Comparison of ENCODE assay signal across 8 mouse cellular contexts in genomic region chr10:21295759-21296621, GRCm38 (mm10). TPM values are rescaled to one million over a fixed set of nuclear protein-coding genes. Genes with fewer than 3 reads are reported as not detected.
DNase-seq lines count a peak whose midpoint lies in the region; ATAC-seq lines count a peak whose summit lies in the region.

Gene Hbs1l, plus strand, starts transcription at chr10:21295979.

- no peaks in the 10 kb centered on the region for H3K27me3 ChIP-seq in intestine, embryonic 14.5 days (replicated peaks; ENCODE audit: control insufficient read depth, insufficient read depth, low read length)

- H3K9me3 ChIP-seq in intestine, embryonic 14.5 days (ENCODE audit: control insufficient read depth, low read length), result no peaks in the 10 kb centered on the region

- H3K4me3 ChIP-seq in intestine, embryonic 14.5 days (ENCODE audit: low read depth, low read length), result peak within 1 kb of the TSS; percentile 85

- peak; percentile 91 for DNase-seq in adrenal gland, adult 18-20 months (ENCODE audit: low spot score in 2 of 2)
- peak; percentile 97 for DNase-seq in embryo, embryonic 11 days
- peak; percentile 89 for DNase-seq in gastrocnemius, postnatal 25 days
- DNase-seq in intestine, embryonic 14.5 days (ENCODE audit: low spot score), result peak; percentile 92
- peak; percentile 94 to 95 for DNase-seq in left cerebral cortex, postnatal 14 days (ENCODE audit: low spot score in 2 of 2)
- DNase-seq in mesoderm, embryonic 11.5 days (ENCODE audit: low read depth, low spot score), result peak; percentile 98
- peak; percentile 84 to 90 for DNase-seq in right cerebral cortex, postnatal 36 days (ENCODE audit: low spot score in 2 of 2)
- DNase-seq in yolk sac, embryonic 10.5 days (ENCODE audit: low spot score), result peak; percentile 93

- under 1% methylated on average over 66 of the region's 81 CpGs for WGBS in intestine, embryonic 14.5 days

- peak within 1 kb of the TSS; percentile 85 for H3K9ac ChIP-seq in intestine, embryonic 14.5 days (ENCODE audit: low read length)

- peaks cover 10% of the 10 kb centered on the region; the same call in 1 of the 2 replicates for H3K4me1 ChIP-seq in intestine, embryonic 14.5 days (replicated peaks; ENCODE audit: control insufficient read depth, insufficient read depth, low read length)

- intact Hi-C loops in left cerebral cortex, postnatal 14 days (cut with DNase I), result loop anchor here (10.0 kb wide), 1 partner anchor 301 kb away; no protein-coding TSS in a partner anchor

- H3K36me3 ChIP-seq in intestine, embryonic 14.5 days (ENCODE audit: control insufficient read depth, insufficient read depth, low read length), result peaks cover 20% of the 10 kb centered on the region

- H3K4me2 ChIP-seq in intestine, embryonic 14.5 days (ENCODE audit: low read length), result peak within 1 kb of the TSS; percentile 83

- no peak within 1 kb of the TSS; the same call in 1 of the 2 replicates for H3K27ac ChIP-seq in intestine, embryonic 14.5 days (ENCODE audit: low read depth)

- ATAC-seq in intestine, embryonic 14.5 days (replicated peaks; ENCODE audit: low FRiP score, low TSS enrichment, low read depth), result peak; percentile 98

RNA-seq across cellular contexts. Expression of gene Hbs1l, which starts in this region (rescaled TPM):
- 10 to 100 TPM; 72.2 to 76.8 TPM for total RNA-seq in adrenal gland, adult 18-20 months (2021)
- 10 to 100 TPM; 58.4 to 62.5 TPM for total RNA-seq in gastrocnemius, postnatal 25 days (2021)
- 88.3 and 105 TPM in 2 replicates for polyA plus RNA-seq in intestine, embryonic 14.5 days (2014; fragmentation: Nextera tagmentation; extraction: Ambion mirVana)
- 10 to 100 TPM; 72.9 to 79.2 TPM for total RNA-seq in left cerebral cortex, postnatal 14 days (2021)
